Mouse (Mus musculus) midbrain, embryonic 10.5 days (tissue): ENCODE data around the gene Gpr27. TPM values are rescaled to one million over a fixed set of nuclear protein-coding genes. Genes with fewer than 3 reads are reported as not detected.

Experiments
- DNase-seq: peaks from one replicate; pipeline ENCODE4 v3.0.0-alpha.2; 2017; ENCODE audit warnings: low spot score
- H3K27ac ChIP-seq: fragments of 300-500 bp; sonication (generic); replicated peaks from 2 replicates; pipeline ENCODE4 v1.5.1; 2016; ENCODE audit warnings: mild to moderate bottlenecking
- H3K27me3 ChIP-seq: fragments of 300-500 bp; sonication (generic); 2 replicates; pipeline ENCODE4 v1.6.1; 2016; ENCODE audit warnings: low read depth, mild to moderate bottlenecking; ENCODE audit not compliant: poor library complexity, severe bottlenecking
- H3K36me3 ChIP-seq: fragments of 300-500 bp; sonication (generic); 2 replicates; pipeline ENCODE4 v1.6.1; 2016; ENCODE audit warnings: mild to moderate bottlenecking, moderate library complexity
- H3K4me1 ChIP-seq: fragments of 300-500 bp; sonication (generic); 2 replicates; pipeline ENCODE4 v1.6.1; 2016
- H3K4me3 ChIP-seq: fragments of 300-500 bp; sonication (generic); 2 replicates; pipeline ENCODE4 v1.5.1; 2016; ENCODE audit warnings: mild to moderate bottlenecking, moderate library complexity
- H3K9me3 ChIP-seq: fragments of 300-500 bp; sonication (generic); replicated peaks from 2 replicates; pipeline ENCODE4 v1.6.1; 2016; ENCODE audit warnings: mild to moderate bottlenecking
- WGBS: fragments of 180-500 bp; shearing (Covaris S2); methylation state at CpG from one replicate; pipeline ENCODE4 v1.1.7; 2016; 5-methylcytosine and 5-hydroxymethylcytosine counted together
- polyA plus RNA-seq: library from polyadenylated mRNA; unstranded; fragments of >200 nt; fragmentation: Nextera tagmentation; extraction: Ambion mirVana; gene quantifications from 2 replicates; pipeline ENCODE4 v1.2.1, GENCODE M21; 2016

Gpr27 gene
- polyA plus RNA-seq, 1 experiment from 2014 or later, result 1.1 TPM

GRCm38 (mm10) chr6:99729853-99730252, 37.4 kb downstream of the Gpr27 start:
- WGBS, result 82% methylated on average over 4 of the region's 4 CpGs
- no peak for DNase-seq
- no peak overlapping the region for H3K27ac ChIP-seq
- H3K4me1 ChIP-seq, result peaks cover 19% of the 10 kb centered on the region
- no peaks in the 10 kb centered on the region for H3K9me3 ChIP-seq
- H3K36me3 ChIP-seq, result no peaks in the 10 kb centered on the region
- no peak overlapping the region for H3K4me3 ChIP-seq
- peaks cover 55% of the 10 kb centered on the region for H3K27me3 ChIP-seq

GRCm38 (mm10) chr6:99731926-99732325, 39.4 kb downstream of the Gpr27 start:
- no peak for DNase-seq
- 83% methylated on average over 4 of the region's 4 CpGs for whole genome bisulfite sequencing
- H3K4me3 ChIP-seq, result no peak overlapping the region
- H3K4me1 ChIP-seq, result peaks cover 4% of the 10 kb centered on the region; the same call in 1 of the 2 replicates
- no peaks in the 10 kb centered on the region for H3K36me3 ChIP-seq
- no peak overlapping the region for H3K27ac ChIP-seq
- H3K27me3 ChIP-seq, result peaks cover 41% of the 10 kb centered on the region
- H3K9me3 ChIP-seq, result no peaks in the 10 kb centered on the region

- no peak for DNase-seq
- no peaks in the 10 kb centered on the region for H3K36me3 ChIP-seq
- WGBS, result 83% methylated on average over 8 of the region's 8 CpGs
Measured at GRCm38 (mm10) chr6:99732673-99733072, 40.2 kb downstream of the Gpr27 start.

GRCm38 (mm10) chr6:99734666-99735065, 42.2 kb downstream of the Gpr27 start:
- H3K4me1 ChIP-seq, result peaks cover 5% of the 10 kb centered on the region; the same call in 1 of the 2 replicates
- H3K36me3 ChIP-seq, result no peaks in the 10 kb centered on the region
- H3K27ac ChIP-seq, result no peak overlapping the region
- H3K9me3 ChIP-seq, result no peaks in the 10 kb centered on the region
- 83% methylated on average over 5 of the region's 5 CpGs for WGBS
- H3K4me3 ChIP-seq, result no peak overlapping the region
- no peak for DNase-seq
- peaks cover 14% of the 10 kb centered on the region; the same call in 1 of the 2 replicates for H3K27me3 ChIP-seq

More at GRCm38 (mm10) chr6:99732673-99733072, 40.2 kb downstream of the Gpr27 start:
- Histone ChIP-seq H3K4me1 (peaks cover 5% of the 10 kb centered on the region; the same call in 1 of the 2 replicates), H3K27ac (no peak overlapping the region), H3K4me3 (no peak overlapping the region), H3K27me3 (peaks cover 33% of the 10 kb centered on the region), H3K9me3 (no peaks in the 10 kb centered on the region)

GRCm38 (mm10) chr6:99742866-99743265, 50.4 kb downstream of the Gpr27 start:
- no peaks in the 10 kb centered on the region for H3K9me3 ChIP-seq
- H3K27me3 ChIP-seq, result no peaks in the 10 kb centered on the region
- H3K27ac ChIP-seq, result no peak overlapping the region
- no peaks in the 10 kb centered on the region for H3K4me1 ChIP-seq
- H3K36me3 ChIP-seq, result no peaks in the 10 kb centered on the region
- no peak for DNase-seq
- 86% methylated on average over 3 of the region's 3 CpGs for WGBS
- H3K4me3 ChIP-seq, result no peak overlapping the region

Other genes with a start within 250 kb of the Gpr27 start
- 63.7 and 75.4 TPM in 2 replicates for gene Foxp1, start 170.0 kb upstream of the Gpr27 start, polyA plus RNA-seq
- gene Eif4e3, start 25.9 kb upstream of the Gpr27 start, polyA plus RNA-seq, result 10.8 and 13.1 TPM in 2 replicates
- gene Gm20696, start 25.9 kb upstream of the Gpr27 start, polyA plus RNA-seq, result 3.2 and 3.4 TPM in 2 replicates
- not detected in 2 replicates for gene Prok2, start 33.7 kb downstream of the Gpr27 start, polyA plus RNA-seq